28 mouse cellular contexts compared by ENCODE assay signal in the genomic region with DNA sequence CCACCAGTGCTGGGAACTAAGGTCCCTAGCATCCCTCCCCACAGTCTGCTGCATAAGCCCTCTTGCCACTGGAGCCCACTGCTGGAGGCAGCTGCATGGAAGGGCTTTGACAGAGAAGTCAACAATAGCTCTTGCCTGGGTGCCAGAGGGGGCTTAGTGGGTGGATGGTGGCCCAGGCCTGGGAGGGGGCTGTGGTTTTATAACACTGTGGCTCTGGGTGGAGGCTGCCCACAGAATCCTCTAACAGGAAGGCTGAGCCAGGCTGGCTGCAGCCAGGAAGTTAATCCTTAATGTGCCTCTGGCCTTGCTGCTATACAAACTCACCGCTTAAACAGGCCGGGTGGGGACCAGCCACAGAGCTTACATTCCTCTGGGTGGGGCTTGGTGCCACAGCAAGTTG. TPM values are rescaled to one million over a fixed set of nuclear protein-coding genes. Genes with fewer than 3 reads are reported as not detected.
A peak's percentile ranks its signal among the peaks of the same experiment; 100 is the strongest.
DNase-seq lines count a peak whose midpoint lies in the region; ATAC-seq lines count a peak whose summit lies in the region.
"Had no signal": no experiment of that assay in that cellular context is flagged by ENCODE, and none has a peak within 500 bp of the region (broad histone marks: within the 10 kb centered on the region; RNA-seq: fewer than 3 reads in every experiment).

No protein-coding gene starts in this region.

- 28% methylated on average over 2 of the region's 2 CpGs for WGBS in forebrain, embryonic 10.5 days
- WGBS in forebrain, embryonic 14.5 days: 24% methylated on average over 2 of the region's 2 CpGs
- 23% methylated on average over 2 of the region's 2 CpGs for WGBS in limb, embryonic 11.5 days

- H3K9me3 ChIP-seq in forebrain, embryonic 10.5 days: no peaks in the 10 kb centered on the region
- H3K9me3 ChIP-seq in forebrain, embryonic 14.5 days (replicated peaks; ENCODE audit: control insufficient read depth, low read length): no peaks in the 10 kb centered on the region
- H3K9me3 ChIP-seq in limb, embryonic 11.5 days (ENCODE audit: control insufficient read depth, low read length): no peaks in the 10 kb centered on the region
- H3K9me3 ChIP-seq: hindbrain, embryonic 12.5 days; kidney, embryonic 15.5 days; neural tube, embryonic 13.5 days had no signal

- no peak overlapping the region for H3K4me2 ChIP-seq in forebrain, embryonic 14.5 days (ENCODE audit: low read length)
- no peak overlapping the region for H3K4me2 ChIP-seq in limb, embryonic 11.5 days (ENCODE audit: low read depth, severe bottlenecking)
- H3K4me2 ChIP-seq: hindbrain, embryonic 12.5 days; kidney, embryonic 15.5 days; neural tube, embryonic 13.5 days had no signal

- H3K9ac ChIP-seq in forebrain, embryonic 14.5 days (ENCODE audit: low read length): no peak overlapping the region
- H3K9ac ChIP-seq in limb, embryonic 11.5 days (ENCODE audit: low read length): no peak overlapping the region
- H3K9ac ChIP-seq: hindbrain, embryonic 12.5 days; kidney, embryonic 15.5 days; liver, embryonic 14.5 days; neural tube, embryonic 13.5 days had no signal

- H3K27ac ChIP-seq in forebrain, embryonic 10.5 days: peak overlapping the region; percentile 37
- H3K27ac ChIP-seq in forebrain, embryonic 14.5 days (ENCODE audit: low read depth, low read length): no peak overlapping the region
- H3K27ac ChIP-seq in limb, embryonic 11.5 days (replicated peaks; ENCODE audit: low read depth, low read length): peak overlapping the region; percentile 59
- H3K27ac ChIP-seq: hindbrain, embryonic 12.5 days; kidney, embryonic 15.5 days; layer of hippocampus, adult 2 months; left cerebral cortex, adult 2 months; liver, embryonic 14.5 days; neural tube, embryonic 13.5 days had no signal

- H3K4me1 ChIP-seq in forebrain, embryonic 10.5 days: peaks cover 60% of the 10 kb centered on the region
- no peaks in the 10 kb centered on the region; the same call in 1 of the 2 replicates for H3K4me1 ChIP-seq in forebrain, embryonic 14.5 days (ENCODE audit: control insufficient read depth, insufficient read depth, low read length)
- H3K4me1 ChIP-seq in limb, embryonic 11.5 days (ENCODE audit: control insufficient read depth, insufficient read depth, low read length): peaks cover 36% of the 10 kb centered on the region

- H3K36me3 ChIP-seq in forebrain, embryonic 10.5 days (replicated peaks): no peaks in the 10 kb centered on the region
- no peaks in the 10 kb centered on the region for H3K36me3 ChIP-seq in forebrain, embryonic 14.5 days (ENCODE audit: control insufficient read depth, insufficient read depth, low read length)
- H3K36me3 ChIP-seq in limb, embryonic 11.5 days (ENCODE audit: control insufficient read depth, insufficient read depth, low read length): no peaks in the 10 kb centered on the region
- H3K36me3 ChIP-seq: hindbrain, embryonic 12.5 days; kidney, embryonic 15.5 days; neural tube, embryonic 13.5 days had no signal

- H3K4me3 ChIP-seq in forebrain, embryonic 10.5 days: no peak overlapping the region
- no peak overlapping the region for H3K4me3 ChIP-seq in forebrain, embryonic 14.5 days (ENCODE audit: low read depth, low read length)
- H3K4me3 ChIP-seq in limb, embryonic 11.5 days (ENCODE audit: low read depth, low read length): no peak overlapping the region
- H3K4me3 ChIP-seq: hindbrain, embryonic 12.5 days; kidney, embryonic 15.5 days; layer of hippocampus, adult 2 months; left cerebral cortex, adult 2 months; neural tube, embryonic 13.5 days had no signal

- ATAC-seq in forebrain, embryonic 14.5 days: no peak
- no peak for ATAC-seq in limb, embryonic 11.5 days (ENCODE audit: insufficient number of reproducible peaks, low FRiP score, low TSS enrichment, low read depth)
- ATAC-seq: forebrain, embryonic 16.5 days; intestine, postnatal 0 days had no signal

- H3K27me3 ChIP-seq in forebrain, embryonic 10.5 days (ENCODE audit: poor library complexity, severe bottlenecking): peaks cover 46% of the 10 kb centered on the region
- no peaks in the 10 kb centered on the region for H3K27me3 ChIP-seq in forebrain, embryonic 14.5 days (replicated peaks; ENCODE audit: control insufficient read depth, insufficient read depth, low read length)
- no peaks in the 10 kb centered on the region for H3K27me3 ChIP-seq in limb, embryonic 11.5 days (ENCODE audit: control insufficient read depth, insufficient read depth, low read length)
- H3K27me3 ChIP-seq: kidney, embryonic 15.5 days had no signal

- no peak for DNase-seq in forebrain, embryonic 10.5 days (ENCODE audit: extremely low spot score, low spot score)
- no peak for DNase-seq in forebrain, embryonic 14.5 days (ENCODE audit: low spot score)
- peak; percentile 51 for DNase-seq in retina, postnatal 1 day
- no peak for DNase-seq in retina, embryonic 14.5 days (ENCODE audit: low spot score)
- DNase-seq in limb, embryonic 11.5 days (ENCODE audit: low spot score): no peak
- no peak for DNase-seq in ovary, postnatal 10 days (ENCODE audit: low spot score)
- DNase-seq in gastrocnemius, adult 18-20 months (ENCODE audit: low spot score): no peak
- DNase-seq: adrenal gland, postnatal 10 days; cerebellum, adult 9-10 months; cerebellum, postnatal 36 days; embryo, embryonic 11 days; heart, postnatal 14 days; kidney, postnatal 36 days; liver; lung, adult 2 months; lung, postnatal 14 days; right cerebral cortex, adult 18-20 months; spleen, adult 18-20 months; thymus, postnatal 14 days had no signal

RNA-seq across cellular contexts. Expression of gene Phb, which starts 31.7 kb away (rescaled TPM):
- 273 and 276 TPM in 2 replicates for polyA plus RNA-seq in forebrain, embryonic 10.5 days (2016; fragmentation: Nextera tagmentation; extraction: Ambion mirVana)
- polyA plus RNA-seq in forebrain, embryonic 14.5 days (2014; fragmentation: Nextera tagmentation; extraction: Ambion mirVana): 215 and 222 TPM in 2 replicates
- polyA plus RNA-seq in limb, embryonic 11.5 days (2014; fragmentation: Nextera tagmentation; extraction: Ambion mirVana): 240 and 256 TPM in 2 replicates
- total RNA-seq in gastrocnemius, adult 18-20 months (2021): 100 to 1,000 TPM; 151 to 168 TPM

RNA-seq across cellular contexts. Expression of gene Ngfr, which starts 47.5 kb away (rescaled TPM):
- 12.3 and 14.6 TPM in 2 replicates for polyA plus RNA-seq in forebrain, embryonic 10.5 days (2016; fragmentation: Nextera tagmentation; extraction: Ambion mirVana)
- 5.0 and 7.8 TPM in 2 replicates for polyA plus RNA-seq in forebrain, embryonic 14.5 days (2014; fragmentation: Nextera tagmentation; extraction: Ambion mirVana)
- 12.4 and 13.4 TPM in 2 replicates for polyA plus RNA-seq in limb, embryonic 11.5 days (2014; fragmentation: Nextera tagmentation; extraction: Ambion mirVana)
- total RNA-seq in gastrocnemius, adult 18-20 months (2021): under 1 TPM; 0.34 to 0.38 TPM
- total RNA-seq: CH12.LX had no signal
